Mouse (Mus musculus) liver, embryonic 14.5 days (tissue): ENCODE measurements at regions not wholly inside any gene's neighbourhood (a gene's known extent, or its start where the extent isn't known, plus 50 kb on each side); places are given as distances from the start of the nearest gene placed in this dataset.

ENCODE experiments used
- ATAC-seq: fragments of 200-750 bp; cut with Nextera tagmentation; 2 replicates; pipeline ENCODE4 v1.8.0; 2017; ENCODE audit warnings: moderate number of reproducible peaks, mild to moderate bottlenecking, moderate library complexity; ENCODE audit not compliant: insufficient read depth
- DNase-seq, 3 experiments: peaks; one replicate each; pipeline ENCODE4 v3.0.0-alpha.2; 2012 to 2013; ENCODE audit warnings: low read depth in 3 of 3, low spot score in 3 of 3
- H3K27ac ChIP-seq: fragments of 300-500 bp; sonication (generic); 2 replicates; pipeline ENCODE4 v1.5.1; 2014; ENCODE audit warnings: moderate library complexity, mild to moderate bottlenecking, control low read depth, inconsistent platforms
- H3K27me3 ChIP-seq: fragments of 300-500 bp; sonication (generic); 2 replicates; pipeline ENCODE4 v1.6.1; 2014; ENCODE audit warnings: mild to moderate bottlenecking, low read length, moderate library complexity; ENCODE audit not compliant: control insufficient read depth, insufficient read depth
- H3K36me3 ChIP-seq: fragments of 300-500 bp; sonication (generic); replicated peaks from 2 replicates; pipeline ENCODE4 v1.6.1; 2014; ENCODE audit warnings: low read depth; ENCODE audit not compliant: control insufficient read depth, insufficient read depth
- H3K4me1 ChIP-seq, 2 experiments: fragments of 200-500 bp in 1 of 2; fragments of 300-500 bp in 1 of 2; sonication (generic) in 1 of 2; replicated peaks; 2 replicates each; pipeline ENCODE4 v1.6.1; 2012 to 2014; ENCODE audit warnings: antibody characterized with exemption in 1 of 2, inconsistent platforms in 1 of 2, low read length in 1 of 2; ENCODE audit not compliant: control insufficient read depth in 2 of 2, insufficient read depth in 2 of 2
- H3K4me2 ChIP-seq: fragments of 300-500 bp; sonication (generic); 2 replicates; pipeline ENCODE4 v1.6.1; 2014; ENCODE audit warnings: low read depth, mild to moderate bottlenecking, control low read depth, moderate library complexity
- H3K4me3 ChIP-seq, 2 experiments: fragments of 200-500 bp in 1 of 2; fragments of 300-500 bp in 1 of 2; sonication (generic) in 1 of 2; 2 replicates each; pipeline ENCODE4 v1.5.1; 2012 to 2014; ENCODE audit warnings: low read depth in 2 of 2, low read length in 2 of 2, mild to moderate bottlenecking in 2 of 2, control low read depth in 1 of 2, inconsistent platforms in 1 of 2, moderate library complexity in 1 of 2; ENCODE audit not compliant: insufficient read depth in 1 of 2
- H3K9ac ChIP-seq: fragments of 300-500 bp; sonication (generic); replicated peaks from 2 replicates; pipeline ENCODE4 v1.6.1; 2014; ENCODE audit warnings: mild to moderate bottlenecking, control low read depth, moderate library complexity
- H3K9me3 ChIP-seq: fragments of 300-500 bp; sonication (generic); 2 replicates; pipeline ENCODE4 v1.6.1; 2016; ENCODE audit warnings: low read length, mixed read lengths; ENCODE audit not compliant: control insufficient read depth
- CTCF ChIP-seq: IDR thresholded peaks from 2 replicates; pipeline ENCODE4 v1.5.1; 2016; ENCODE audit warnings: antibody characterized with exemption, low read depth, control low read depth
- EP300 ChIP-seq: IDR thresholded peaks from 2 replicates; pipeline ENCODE4 v1.6.1; 2016; ENCODE audit warnings: antibody characterized with exemption, low read depth
- WGBS: fragments of 180-500 bp; shearing (Covaris S2); extraction: QIAGEN DNeasy Blood & Tissue Kit; methylation state at CpG from one replicate; pipeline ENCODE4 v1.1.7; 2014; ENCODE audit not compliant: insufficient replicate concordance; 5-methylcytosine and 5-hydroxymethylcytosine counted together

DNA sequence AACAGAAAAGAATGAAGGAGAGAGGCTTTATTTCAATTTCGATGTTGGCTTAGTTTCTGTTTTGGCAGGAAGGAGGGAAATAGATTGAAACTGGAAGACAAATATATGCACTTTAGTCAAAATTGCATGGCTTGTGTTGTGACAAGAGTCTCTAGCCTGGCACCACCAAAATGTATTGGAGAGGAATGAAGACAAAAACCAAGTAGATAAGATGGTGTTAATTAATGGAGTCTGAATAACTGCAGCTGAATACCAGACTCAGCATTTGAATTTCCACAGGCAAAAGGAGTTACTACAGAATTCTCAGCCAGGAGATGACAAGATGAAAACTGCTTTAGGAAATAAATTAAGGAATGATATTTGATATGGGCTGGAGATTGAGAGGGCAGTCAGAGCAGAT lies 185.0 kb downstream of the Inhba start:
- Histone ChIP-seq H3K36me3 (no peaks in the 10 kb centered on the region), H3K27ac (no peak overlapping the region), H3K9ac (no peak overlapping the region), H3K4me1 (no peaks in the 10 kb centered on the region), H3K9me3 (no peaks in the 10 kb centered on the region), H3K27me3 (no peaks in the 10 kb centered on the region), H3K4me3 (no peak overlapping the region), H3K4me2 (no peak overlapping the region)
- no peak for DNase-seq
- TF ChIP-seq CTCF (no peak), EP300 (no peak)
- 62% methylated on average over 1 of the region's 1 CpGs for WGBS
- no peak for ATAC-seq

GRCm38 (mm10) chr13:16200046-16200445 lies 188.4 kb downstream of the Inhba start:
- Histone ChIP-seq H3K9ac (no peak overlapping the region), H3K9me3 (no peaks in the 10 kb centered on the region), H3K27ac (no peak overlapping the region), H3K27me3 (no peaks in the 10 kb centered on the region), H3K4me3 (no peak overlapping the region), H3K4me2 (no peak overlapping the region), H3K36me3 (no peaks in the 10 kb centered on the region), H3K4me1 (no peaks in the 10 kb centered on the region)
- TF ChIP-seq EP300 (no peak), CTCF (no peak)
- WGBS = 68% methylated on average over 1 of the region's 1 CpGs
- ATAC-seq (no peak), DNase-seq (no peak)

- Histone ChIP-seq H3K27me3 (no peaks in the 10 kb centered on the region), H3K4me3 (no peak overlapping the region), H3K36me3 (no peaks in the 10 kb centered on the region), H3K9me3 (no peaks in the 10 kb centered on the region), H3K4me2 (no peak overlapping the region), H3K9ac (no peak overlapping the region), H3K4me1 (no peaks in the 10 kb centered on the region), H3K27ac (no peak overlapping the region)
- ATAC-seq (no peak), DNase-seq (no peak)
- WGBS = 61% methylated on average over 3 of the region's 3 CpGs
- no peak for TF ChIP-seq CTCF
- TF ChIP-seq EP300 = no peak
These were observed 191.5 kb downstream of the Inhba start for GRCm38 (mm10) chr13:16203147-16203546.

DNA sequence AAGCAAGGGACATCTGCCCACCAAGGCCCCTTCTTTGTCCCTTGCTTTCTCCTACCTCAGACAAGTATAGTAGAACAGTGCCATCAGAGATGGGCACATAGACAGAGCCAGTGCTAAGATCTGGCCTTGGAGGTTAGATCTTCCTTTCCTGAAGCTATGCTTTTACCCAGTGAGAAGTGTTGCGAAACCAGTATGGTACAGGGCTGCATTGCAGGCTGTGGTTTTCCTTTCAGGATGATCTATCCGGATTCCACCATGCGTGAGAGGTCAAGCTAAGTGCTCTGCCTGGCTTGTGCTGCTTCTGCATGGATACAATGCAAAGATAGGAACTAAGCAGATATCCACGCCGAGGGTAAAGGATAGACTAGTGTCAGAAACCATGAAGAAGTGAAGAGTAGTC lies 192.4 kb downstream of the Inhba start:
- WGBS = 35% methylated on average over 5 of the region's 5 CpGs
- Histone ChIP-seq H3K9me3 (no peaks in the 10 kb centered on the region), H3K27ac (no peak overlapping the region), H3K4me1 (no peaks in the 10 kb centered on the region), H3K36me3 (no peaks in the 10 kb centered on the region), H3K4me3 (no peak overlapping the region), H3K9ac (no peak overlapping the region), H3K4me2 (no peak overlapping the region), H3K27me3 (no peaks in the 10 kb centered on the region)
- DNase-seq (no peak), ATAC-seq (no peak)
- TF ChIP-seq CTCF (no peak), EP300 (no peak)

GRCm38 (mm10) chr13:16211482-16211881 lies 199.8 kb downstream of the Inhba start:
- Histone ChIP-seq H3K9me3 (no peaks in the 10 kb centered on the region), H3K4me2 (no peak overlapping the region), H3K36me3 (no peaks in the 10 kb centered on the region), H3K4me3 (no peak overlapping the region), H3K9ac (no peak overlapping the region), H3K27me3 (no peaks in the 10 kb centered on the region), H3K27ac (no peak overlapping the region), H3K4me1 (no peaks in the 10 kb centered on the region)
- DNase-seq (no peak), ATAC-seq (no peak)
- TF ChIP-seq EP300 (no peak), CTCF (no peak)
- WGBS = 40% methylated on average over 2 of the region's 2 CpGs

GRCm38 (mm10) chr13:16219877-16220276 lies 208.2 kb downstream of the Inhba start:
- H3K4me1 ChIP-seq = no peaks in the 10 kb centered on the region
- no peak for DNase-seq
- no peak overlapping the region for H3K9ac ChIP-seq
- no peak overlapping the region for H3K4me3 ChIP-seq
- no peak overlapping the region for H3K27ac ChIP-seq
- H3K9me3 ChIP-seq = no peaks in the 10 kb centered on the region
- no peaks in the 10 kb centered on the region for H3K36me3 ChIP-seq
- H3K27me3 ChIP-seq = no peaks in the 10 kb centered on the region
- ATAC-seq = no peak
- H3K4me2 ChIP-seq = no peak overlapping the region
- no peak for TF ChIP-seq EP300
